Mouse (Mus musculus) forebrain, embryonic 15.5 days (tissue): ENCODE data around the gene Snapc2. TPM values are rescaled to one million over a fixed set of nuclear protein-coding genes. Genes with fewer than 3 reads are reported as not detected.

Source experiments
- ATAC-seq: fragments of 200-750 bp; cut with Nextera tagmentation; replicated peaks from 2 replicates; pipeline ENCODE4 v1.8.0; 2017; ENCODE audit warnings: mild to moderate bottlenecking, moderate TSS enrichment, moderate library complexity
- H3K27ac ChIP-seq: fragments of 300-500 bp; sonication (generic); replicated peaks from 2 replicates; pipeline ENCODE4 v1.5.1; 2015; ENCODE audit warnings: mild to moderate bottlenecking, inconsistent platforms
- H3K27me3 ChIP-seq: fragments of 300-500 bp; sonication (generic); 2 replicates; pipeline ENCODE4 v1.6.1; 2015; ENCODE audit warnings: inconsistent platforms
- H3K36me3 ChIP-seq: fragments of 300-500 bp; sonication (generic); 2 replicates; pipeline ENCODE4 v1.6.1; 2015; ENCODE audit warnings: mild to moderate bottlenecking, inconsistent platforms
- H3K4me1 ChIP-seq: fragments of 300-500 bp; sonication (generic); 2 replicates; pipeline ENCODE4 v1.6.1; 2015; ENCODE audit warnings: inconsistent platforms
- H3K4me2 ChIP-seq: fragments of 300-500 bp; sonication (generic); replicated peaks from 2 replicates; pipeline ENCODE4 v1.6.1; 2015; ENCODE audit warnings: mild to moderate bottlenecking, inconsistent platforms
- H3K4me3 ChIP-seq: fragments of 300-500 bp; sonication (generic); 2 replicates; pipeline ENCODE4 v1.5.1; 2015; ENCODE audit warnings: mild to moderate bottlenecking, inconsistent platforms
- H3K9ac ChIP-seq: fragments of 300-500 bp; sonication (generic); replicated peaks from 2 replicates; pipeline ENCODE4 v1.6.1; 2015; ENCODE audit warnings: mild to moderate bottlenecking, inconsistent platforms
- H3K9me3 ChIP-seq: fragments of 300-500 bp; sonication (generic); 2 replicates; pipeline ENCODE4 v1.6.1; 2016; ENCODE audit warnings: inconsistent platforms
- WGBS: fragments of 180-500 bp; shearing (Covaris S2); methylation state at CpG from one replicate; pipeline ENCODE4 v1.1.7; 2015; ENCODE audit warnings: mixed read lengths; 5-methylcytosine and 5-hydroxymethylcytosine counted together
- polyA plus RNA-seq: library from polyadenylated mRNA; unstranded; fragments of >200 nt; fragmentation: Nextera tagmentation; extraction: Ambion mirVana; gene quantifications from 2 replicates; pipeline ENCODE4 v1.2.1, GENCODE M21; 2015

Gene Snapc2
- 73.5 and 74.7 TPM in 2 replicates for polyA plus RNA-seq

- peak; percentile 88 for ATAC-seq
- no peaks in the 10 kb centered on the region for H3K9me3 ChIP-seq
- peaks cover 28% of the 10 kb centered on the region for H3K36me3 ChIP-seq
- WGBS, result under 1% methylated on average over 69 of the region's 69 CpGs
- H3K27ac ChIP-seq, result peak within 1 kb of the TSS; percentile 95
- H3K9ac ChIP-seq, result peak within 1 kb of the TSS; percentile 89
- peak within 1 kb of the TSS; percentile 72 for H3K4me2 ChIP-seq
- H3K4me3 ChIP-seq, result peak within 1 kb of the TSS; percentile 89
- peaks cover 55% of the 10 kb centered on the region for H3K4me1 ChIP-seq
- no peaks in the 10 kb centered on the region for H3K27me3 ChIP-seq
These were observed at the start of gene Snapc2 for GRCm38 (mm10) chr8:4252934-4253841. Gene Snapc2 (plus strand): TSS chr8:4253080.

DNA sequence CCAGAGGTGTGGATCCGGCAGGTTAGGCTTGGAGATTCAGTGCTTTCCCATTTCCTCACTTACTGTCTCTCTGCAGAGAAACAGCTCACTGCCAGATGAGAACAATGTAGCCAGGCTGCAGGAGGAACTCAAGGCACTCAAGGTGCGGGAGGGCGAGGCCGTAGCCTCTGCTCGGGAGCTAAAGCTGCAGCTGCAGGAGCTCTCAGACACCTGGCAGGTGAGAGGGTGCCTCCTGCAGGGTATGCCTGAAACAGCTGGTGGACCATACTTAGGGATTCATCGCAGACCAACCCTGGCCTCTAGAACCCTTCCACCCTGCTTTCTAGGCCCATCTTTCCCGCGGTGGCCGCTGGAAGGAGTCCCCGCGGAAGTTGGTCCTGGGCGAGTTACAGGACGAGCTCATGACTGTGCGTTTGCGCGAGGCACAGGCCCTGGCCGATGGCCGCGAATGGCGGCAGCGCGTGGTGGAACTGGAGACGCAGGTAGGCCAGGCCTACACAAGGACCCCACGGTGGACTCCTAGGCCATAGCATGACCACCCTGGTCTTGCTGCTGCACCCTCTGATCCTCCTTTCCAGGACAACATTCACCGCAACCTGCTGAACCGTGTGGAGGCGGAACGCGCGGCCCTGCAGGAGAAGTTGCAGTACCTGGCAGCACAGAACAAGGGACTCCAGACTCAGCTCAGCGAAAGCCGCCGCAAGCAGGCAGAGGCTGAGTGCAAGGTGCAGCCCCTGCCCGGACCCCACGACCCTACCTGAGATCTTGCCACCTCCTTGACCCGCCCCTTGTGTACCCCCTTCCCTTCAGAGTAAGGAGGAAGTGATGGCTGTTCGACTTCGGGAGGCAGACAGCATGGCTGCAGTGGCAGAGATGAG, 47.4 kb upstream of the Snapc2 start:
- peaks cover 16% of the 10 kb centered on the region for H3K4me1 ChIP-seq
- no peak overlapping the region for H3K9ac ChIP-seq
- 25% methylated on average over 38 of the region's 38 CpGs for WGBS
- peaks cover 16% of the 10 kb centered on the region for H3K27me3 ChIP-seq
- no peak overlapping the region for H3K27ac ChIP-seq
- H3K4me2 ChIP-seq, result no peak overlapping the region
- peaks cover 66% of the 10 kb centered on the region for H3K36me3 ChIP-seq
- 0 out of 2 replicates have a peak, but pooled peaks have one; percentile 5 for ATAC-seq
- H3K4me3 ChIP-seq, result no peak overlapping the region
- no peaks in the 10 kb centered on the region for H3K9me3 ChIP-seq

- peak; percentile 20; the same call in 1 of the 2 replicates for ATAC-seq
- WGBS, result 14% methylated on average over 44 of the region's 44 CpGs
- no peak overlapping the region for H3K9ac ChIP-seq
- H3K27ac ChIP-seq, result no peak overlapping the region
- H3K9me3 ChIP-seq, result no peaks in the 10 kb centered on the region
- H3K4me2 ChIP-seq, result no peak overlapping the region
- H3K27me3 ChIP-seq, result peaks cover 16% of the 10 kb centered on the region
- H3K4me3 ChIP-seq, result no peak overlapping the region
- peaks cover 16% of the 10 kb centered on the region for H3K4me1 ChIP-seq
- H3K36me3 ChIP-seq, result peaks cover 64% of the 10 kb centered on the region
These were observed 46.5 kb upstream of the Snapc2 start for GRCm38 (mm10) chr8:4206182-4207015.

GRCm38 (mm10) chr8:4207016-4207350, 45.9 kb upstream of the Snapc2 start:
- Histone ChIP-seq H3K27me3 (peaks cover 16% of the 10 kb centered on the region), H3K27ac (no peak overlapping the region), H3K4me2 (no peak overlapping the region), H3K4me3 (no peak overlapping the region), H3K36me3 (peaks cover 58% of the 10 kb centered on the region), H3K9ac (no peak overlapping the region), H3K4me1 (peaks cover 16% of the 10 kb centered on the region), H3K9me3 (no peaks in the 10 kb centered on the region)
- ATAC-seq, result no peak
- 74% methylated on average over 2 of the region's 2 CpGs for WGBS

- Histone ChIP-seq H3K4me2 (no peak overlapping the region), H3K4me1 (peaks cover 46% of the 10 kb centered on the region), H3K27me3 (no peaks in the 10 kb centered on the region), H3K36me3 (peaks cover 26% of the 10 kb centered on the region), H3K27ac (no peak overlapping the region), H3K4me3 (no peak overlapping the region), H3K9ac (no peak overlapping the region), H3K9me3 (no peaks in the 10 kb centered on the region)
- 63% methylated on average over 6 of the region's 6 CpGs for WGBS
- no peak for ATAC-seq
These were observed 41.8 kb upstream of the Snapc2 start for GRCm38 (mm10) chr8:4211097-4211496.

GRCm38 (mm10) chr8:4212809-4213209, 40.1 kb upstream of the Snapc2 start:
- H3K27ac ChIP-seq, result peak overlapping the region; percentile 44
- H3K4me1 ChIP-seq, result peaks cover 40% of the 10 kb centered on the region

GRCm38 (mm10) chr8:4213210-4214005, 39.5 kb upstream of the Snapc2 start:
- WGBS, result 6% methylated on average over 17 of the region's 18 CpGs
- Histone ChIP-seq H3K36me3 (peaks cover 25% of the 10 kb centered on the region), H3K4me3 (peak overlapping the region; percentile 46), H3K9me3 (no peaks in the 10 kb centered on the region), H3K4me1 (peaks cover 41% of the 10 kb centered on the region), H3K4me2 (peak overlapping the region; percentile 98), H3K27ac (peak overlapping the region; percentile 44), H3K27me3 (no peaks in the 10 kb centered on the region), H3K9ac (peak overlapping the region; percentile 53)
- ATAC-seq, result peak; percentile 12

More at GRCm38 (mm10) chr8:4212809-4213209, 40.1 kb upstream of the Snapc2 start:
- Histone ChIP-seq H3K9me3 (no peaks in the 10 kb centered on the region), H3K9ac (peak overlapping the region; percentile 53), H3K4me2 (peak overlapping the region; percentile 98), H3K36me3 (peaks cover 26% of the 10 kb centered on the region), H3K4me3 (peak overlapping the region; percentile 46), H3K27me3 (no peaks in the 10 kb centered on the region)
- peak; percentile 0; the same call in 1 of the 2 replicates for ATAC-seq
- WGBS, result 1% methylated on average over 25 of the region's 25 CpGs

DNA sequence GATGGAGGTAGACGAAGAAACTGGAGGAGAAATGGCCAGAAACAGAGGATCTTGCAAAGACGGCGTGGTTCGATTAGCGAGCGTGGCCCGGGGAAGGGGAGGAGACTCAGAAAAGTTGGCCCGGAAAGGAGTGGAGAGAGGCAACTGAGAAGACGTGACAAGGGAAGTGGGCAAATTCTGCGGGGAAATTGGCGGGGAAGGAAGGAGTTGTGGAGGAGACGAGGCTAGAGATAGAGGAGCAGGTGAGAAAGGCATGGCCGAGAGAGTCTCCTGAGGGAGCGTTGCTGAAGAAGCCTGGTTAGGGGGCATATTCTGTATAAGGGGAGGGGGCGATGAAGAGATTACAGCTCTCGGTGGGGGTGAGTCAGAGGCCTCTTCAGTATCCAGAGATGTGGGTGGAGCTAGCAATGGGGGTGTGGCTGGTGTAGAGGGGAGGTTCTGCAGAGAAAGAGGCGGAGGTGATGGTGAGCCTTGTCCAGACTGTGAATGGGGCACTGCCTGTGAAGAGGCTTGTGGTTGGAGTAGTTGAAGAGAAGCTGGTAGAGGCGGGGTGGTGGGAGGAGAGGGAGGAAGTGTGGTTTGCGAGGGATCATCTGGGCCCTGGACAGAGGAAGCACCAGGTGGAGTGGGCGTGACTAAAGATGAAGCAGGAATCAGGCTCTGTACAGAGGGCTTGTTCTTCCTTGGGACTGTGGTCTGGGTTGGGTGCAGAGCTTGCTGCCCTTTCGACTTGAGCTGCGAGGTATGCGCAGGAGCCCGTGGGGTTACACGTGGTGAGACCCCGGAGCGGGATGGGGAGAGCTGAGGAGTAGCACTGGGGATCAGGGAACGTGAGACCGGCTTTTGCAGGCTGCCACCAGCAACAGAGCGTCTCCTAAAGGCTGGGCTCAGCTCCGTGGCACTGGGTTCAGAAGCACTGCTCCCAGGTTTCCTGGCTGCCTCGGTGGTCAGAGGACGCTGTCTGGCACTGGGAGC, 38.6 kb upstream of the Snapc2 start:
- H3K27ac ChIP-seq, result 0 out of 2 replicates have a peak overlapping the region, but pooled peaks have one; percentile 44
- WGBS, result 19% methylated on average over 33 of the region's 33 CpGs
- peaks cover 41% of the 10 kb centered on the region for H3K4me1 ChIP-seq
- H3K4me3 ChIP-seq, result peak overlapping the region; percentile 46
- peak overlapping the region; percentile 98 for H3K4me2 ChIP-seq
- no peaks in the 10 kb centered on the region for H3K9me3 ChIP-seq
- no peaks in the 10 kb centered on the region for H3K27me3 ChIP-seq
- H3K36me3 ChIP-seq, result peaks cover 18% of the 10 kb centered on the region
- no peak for ATAC-seq
- H3K9ac ChIP-seq, result peak overlapping the region; percentile 53

DNA sequence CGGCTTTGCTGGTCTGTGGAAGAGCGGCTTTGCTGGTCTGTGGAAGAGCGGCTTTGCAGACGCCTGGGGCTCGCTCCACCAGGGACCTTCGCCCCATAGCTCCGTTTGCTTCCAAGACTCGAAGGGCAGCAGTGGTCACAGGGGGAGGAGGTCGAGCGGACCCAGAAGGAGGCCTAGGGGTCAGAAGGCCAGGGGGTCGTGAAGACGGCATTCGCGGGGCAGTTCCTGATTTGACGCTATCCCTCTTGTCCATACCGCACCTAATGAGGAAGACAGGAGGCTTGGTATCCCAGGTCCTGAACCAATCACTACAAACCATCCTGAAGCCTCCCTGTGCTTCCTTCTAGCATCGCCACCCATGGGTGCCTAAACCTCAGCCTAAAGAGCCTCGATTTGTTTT, 36.6 kb upstream of the Snapc2 start:
- Histone ChIP-seq H3K9ac (peak overlapping the region; percentile 97), H3K36me3 (no peaks in the 10 kb centered on the region), H3K4me2 (peak overlapping the region; percentile 98), H3K4me3 (peak overlapping the region; percentile 78), H3K9me3 (no peaks in the 10 kb centered on the region), H3K27ac (peak overlapping the region; percentile 96), H3K27me3 (no peaks in the 10 kb centered on the region), H3K4me1 (peaks cover 41% of the 10 kb centered on the region)
- 4% methylated on average over 18 of the region's 18 CpGs for WGBS
- ATAC-seq, result peak; percentile 4; the same call in 1 of the 2 replicates
